Mouse (Mus musculus): ENCODE measurements at regions not wholly inside any gene's neighbourhood (a gene's known extent, or its start where the extent isn't known, plus 50 kb on each side); places are given as distances from the start of the nearest gene placed in this dataset.
A peak's percentile ranks its signal among the peaks of the same experiment; 100 is the strongest.

DNA sequence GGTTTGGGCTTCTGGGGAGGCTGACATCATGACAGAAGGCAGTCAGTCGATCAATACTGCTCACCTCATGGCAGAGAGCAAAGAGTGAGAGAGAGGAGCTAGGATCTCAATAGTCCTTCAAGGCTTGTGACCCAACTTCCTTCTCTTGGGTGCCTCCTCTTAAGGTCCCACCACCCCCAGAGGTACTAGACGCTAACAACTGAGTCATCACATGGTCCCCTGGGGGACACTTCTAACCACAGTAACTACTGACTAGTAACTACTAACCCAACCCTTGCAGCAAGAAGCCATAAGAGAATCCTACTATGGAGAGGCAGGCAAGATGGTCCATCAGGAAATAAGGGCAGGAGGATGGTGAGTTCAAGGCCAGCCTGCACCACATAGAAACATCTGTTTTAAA lies 69.5 kb upstream of the Fbxo11 start:
- DNase-seq (no peak), ATAC-seq (ENCODE audit: insufficient read depth) (no peak)
- Histone ChIP-seq H3K4me1 (ENCODE audit: insufficient read depth) (no peaks in the 10 kb centered on the region), H3K9me3 (ENCODE audit: low read depth, low read length) (no peaks in the 10 kb centered on the region), H3K27me3 (ENCODE audit: insufficient read depth, low read length) (no peaks in the 10 kb centered on the region), H3K4me3 (ENCODE audit: low read depth, low read length) (no peak overlapping the region), H3K36me3 (ENCODE audit: insufficient read depth) (no peaks in the 10 kb centered on the region), H3K27ac (ENCODE audit: low read depth) (no peak overlapping the region), H3K9ac (no peak overlapping the region), H3K4me2 (no peak overlapping the region)
- TF ChIP-seq CTCF (IDR thresholded peaks at IDR 0.05; ENCODE audit: low read depth): no peak
- WGBS: 91% methylated on average over 2 of the region's 2 CpGs

DNA sequence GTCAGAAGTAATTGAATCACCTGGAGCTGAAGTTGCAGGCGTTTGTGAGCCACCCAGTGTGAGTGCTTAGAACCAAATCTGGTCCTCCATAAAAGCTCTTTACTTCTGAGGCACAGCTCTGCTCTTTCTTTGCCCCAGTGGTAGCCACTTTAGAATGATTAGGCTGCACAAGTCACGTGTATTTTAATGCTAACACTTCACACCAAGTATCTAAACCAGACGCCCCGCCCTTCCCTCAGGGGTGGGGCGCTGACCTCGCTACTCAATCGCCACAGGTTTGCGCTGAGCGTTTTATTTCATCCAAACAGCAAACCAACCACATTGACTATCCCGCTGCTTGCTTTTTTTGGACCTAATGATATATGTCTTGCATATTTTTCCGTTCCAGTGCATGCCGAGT lies 76.4 kb upstream of the Fbxo11 start:
- no peak for TF ChIP-seq CTCF (IDR thresholded peaks at IDR 0.05; ENCODE audit: low read depth)
- Histone ChIP-seq H3K36me3 (ENCODE audit: insufficient read depth) (no peaks in the 10 kb centered on the region), H3K9me3 (ENCODE audit: low read depth, low read length) (no peaks in the 10 kb centered on the region), H3K27ac (ENCODE audit: low read depth) (no peak overlapping the region), H3K4me2 (peak overlapping the region; percentile 25; the same call in 1 of the 2 replicates), H3K9ac (no peak overlapping the region), H3K4me1 (ENCODE audit: insufficient read depth) (no peaks in the 10 kb centered on the region), H3K27me3 (ENCODE audit: insufficient read depth, low read length) (no peaks in the 10 kb centered on the region), H3K4me3 (ENCODE audit: low read depth, low read length) (no peak overlapping the region)
- ATAC-seq (ENCODE audit: insufficient read depth) (0 out of 2 replicates have a peak, but pooled peaks have one; percentile 20), DNase-seq (peak; percentile 17)
- 41% methylated on average over 12 of the region's 12 CpGs for WGBS

DNA sequence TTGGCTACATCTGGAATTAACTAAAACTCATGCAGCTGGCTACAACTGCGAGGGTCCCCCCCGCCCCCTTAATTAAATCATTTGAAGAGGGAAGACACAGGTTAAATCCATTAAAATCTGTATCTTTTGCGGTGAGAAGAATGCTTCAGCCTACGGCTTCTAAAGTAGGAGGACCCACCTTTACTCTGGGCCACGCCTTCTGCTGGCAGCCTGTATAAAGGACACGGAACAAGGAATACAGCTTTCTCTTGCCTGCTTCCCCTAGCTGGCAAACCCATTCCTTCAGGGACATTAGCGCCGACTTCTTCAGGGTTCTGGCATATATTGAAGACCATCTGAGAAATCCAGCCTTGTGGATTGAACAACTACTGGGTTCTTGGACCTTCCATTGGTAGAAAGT lies 76.9 kb upstream of the Fbxo11 start:
- Histone ChIP-seq H3K27me3 (ENCODE audit: insufficient read depth, low read length) (no peaks in the 10 kb centered on the region), H3K4me2 (peak overlapping the region; percentile 25; the same call in 1 of the 2 replicates), H3K9ac (no peak overlapping the region), H3K9me3 (ENCODE audit: low read depth, low read length) (no peaks in the 10 kb centered on the region), H3K4me1 (ENCODE audit: insufficient read depth) (no peaks in the 10 kb centered on the region), H3K4me3 (ENCODE audit: low read depth, low read length) (no peak overlapping the region), H3K27ac (ENCODE audit: low read depth) (no peak overlapping the region), H3K36me3 (ENCODE audit: insufficient read depth) (no peaks in the 10 kb centered on the region)
- ATAC-seq (ENCODE audit: insufficient read depth) (no peak), DNase-seq (no peak)
- TF ChIP-seq CTCF (IDR thresholded peaks at IDR 0.05; ENCODE audit: low read depth): no peak
- WGBS: 57% methylated on average over 8 of the region's 8 CpGs

DNA sequence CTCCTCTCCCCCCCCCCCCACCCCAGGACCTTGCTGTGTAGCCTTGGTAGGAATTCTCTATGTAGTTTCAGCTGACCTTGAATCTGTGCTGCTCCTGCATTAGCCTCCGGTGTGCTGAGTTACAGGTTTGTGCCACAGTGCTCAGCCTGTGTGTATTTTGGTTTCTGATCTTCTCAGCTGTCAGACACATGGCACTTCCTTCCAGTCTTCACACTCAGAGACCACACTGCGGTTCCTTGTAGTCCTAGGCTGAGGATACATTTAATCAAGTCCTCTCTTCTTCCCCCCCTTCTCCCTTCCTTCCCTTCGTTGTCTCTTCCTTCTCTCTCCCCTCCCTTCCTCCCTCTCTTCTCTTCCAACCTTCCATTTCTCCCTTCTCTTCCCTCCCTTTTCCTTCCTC lies 77.7 kb upstream of the Fbxo11 start:
- DNase-seq: no peak
- 51% methylated on average over 3 of the region's 3 CpGs for WGBS

DNA sequence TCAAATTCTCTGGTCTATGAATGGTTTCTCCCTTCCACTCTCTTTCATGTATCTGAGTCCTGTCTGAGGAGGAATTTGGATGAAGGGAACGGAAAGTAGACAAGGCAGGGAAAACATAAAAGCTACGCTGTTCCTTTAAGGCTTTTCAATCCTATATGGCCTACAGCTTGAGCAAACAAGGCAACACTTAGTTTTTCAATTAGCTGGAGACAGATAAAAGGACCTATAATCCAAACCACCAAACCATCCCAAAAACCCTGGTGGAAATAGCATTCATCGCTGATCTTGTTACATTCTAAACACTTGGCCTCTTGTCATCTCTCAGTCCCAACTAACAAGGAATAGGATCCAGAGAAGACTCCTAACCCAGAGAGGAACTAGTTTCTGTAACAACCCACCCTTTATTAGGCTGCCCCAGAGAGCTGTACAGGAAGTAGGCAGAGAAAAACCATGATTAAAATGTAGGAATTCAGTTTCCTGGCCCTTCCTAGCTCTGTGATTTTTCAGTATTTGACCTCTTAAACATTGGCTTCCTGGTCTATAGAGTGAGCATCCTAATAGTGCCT lies 78.4 kb upstream of the Fbxo11 start:
- 49% methylated on average over 3 of the region's 3 CpGs for WGBS
- no peaks in the 10 kb centered on the region for H3K36me3 ChIP-seq (ENCODE audit: insufficient read depth)
- DNase-seq (peak; percentile 76), ATAC-seq (ENCODE audit: insufficient read depth) (peak; percentile 62; the same call in 1 of the 2 replicates)
- H3K27me3 ChIP-seq (ENCODE audit: insufficient read depth, low read length): no peaks in the 10 kb centered on the region
- H3K4me1 ChIP-seq (ENCODE audit: insufficient read depth): no peaks in the 10 kb centered on the region
- H3K27ac ChIP-seq (ENCODE audit: low read depth): peak overlapping the region; percentile 73
- no peak overlapping the region for H3K9ac ChIP-seq
- H3K4me2 ChIP-seq: no peak overlapping the region
- no peaks in the 10 kb centered on the region for H3K9me3 ChIP-seq (ENCODE audit: low read depth, low read length)
- no peak overlapping the region for H3K4me3 ChIP-seq (ENCODE audit: low read depth, low read length)
- TF ChIP-seq CTCF (IDR thresholded peaks at IDR 0.05; ENCODE audit: low read depth): no peak

More for the DNA sequence above, 77.7 kb upstream of the Fbxo11 start:
- H3K9ac ChIP-seq: no peak overlapping the region
- no peaks in the 10 kb centered on the region for H3K36me3 ChIP-seq (ENCODE audit: insufficient read depth)
- no peak for ATAC-seq (ENCODE audit: insufficient read depth)
- no peaks in the 10 kb centered on the region for H3K9me3 ChIP-seq (ENCODE audit: low read depth, low read length)
- no peak overlapping the region for H3K27ac ChIP-seq (ENCODE audit: low read depth)
- H3K4me1 ChIP-seq (ENCODE audit: insufficient read depth): no peaks in the 10 kb centered on the region
- TF ChIP-seq CTCF (IDR thresholded peaks at IDR 0.05; ENCODE audit: low read depth): no peak
- no peaks in the 10 kb centered on the region for H3K27me3 ChIP-seq (ENCODE audit: insufficient read depth, low read length)
- no peak overlapping the region for H3K4me3 ChIP-seq (ENCODE audit: low read depth, low read length)
- no peak overlapping the region for H3K4me2 ChIP-seq

DNA sequence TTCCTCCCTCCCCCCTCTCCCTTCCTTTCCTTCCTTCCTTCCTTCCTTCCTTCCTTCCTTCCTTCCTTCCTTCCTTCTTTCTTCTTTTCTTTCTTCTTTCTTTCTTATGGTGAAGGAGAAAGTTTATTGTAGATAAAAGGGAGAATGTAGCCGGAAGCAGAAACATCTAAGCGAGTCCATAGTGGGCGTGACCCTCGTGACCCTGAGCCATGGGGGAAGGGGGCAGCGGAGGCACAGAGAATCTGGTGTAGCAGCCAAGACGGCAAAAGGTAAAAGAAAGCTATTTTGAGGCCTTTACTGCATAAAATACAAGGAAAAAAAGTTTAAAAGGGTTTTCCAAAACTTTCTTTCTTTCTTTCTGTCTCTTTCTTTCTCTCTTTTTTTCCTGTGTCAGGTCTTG lies 93.5 kb upstream of the Fbxo11 start:
- H3K4me2 ChIP-seq: no peak overlapping the region
- no peak for DNase-seq
- no peaks in the 10 kb centered on the region for H3K36me3 ChIP-seq (ENCODE audit: insufficient read depth)
- H3K9ac ChIP-seq: no peak overlapping the region
- H3K4me1 ChIP-seq (ENCODE audit: insufficient read depth): no peaks in the 10 kb centered on the region
- H3K27ac ChIP-seq (ENCODE audit: low read depth): no peak overlapping the region
- H3K27me3 ChIP-seq (ENCODE audit: insufficient read depth, low read length): no peaks in the 10 kb centered on the region
- ATAC-seq (ENCODE audit: insufficient read depth): no peak
- WGBS: 25% methylated on average over 6 of the region's 6 CpGs
- H3K4me3 ChIP-seq (ENCODE audit: low read depth, low read length): no peak overlapping the region
- H3K9me3 ChIP-seq (ENCODE audit: low read depth, low read length): no peaks in the 10 kb centered on the region
- no peak for TF ChIP-seq CTCF (IDR thresholded peaks at IDR 0.05; ENCODE audit: low read depth)

DNA sequence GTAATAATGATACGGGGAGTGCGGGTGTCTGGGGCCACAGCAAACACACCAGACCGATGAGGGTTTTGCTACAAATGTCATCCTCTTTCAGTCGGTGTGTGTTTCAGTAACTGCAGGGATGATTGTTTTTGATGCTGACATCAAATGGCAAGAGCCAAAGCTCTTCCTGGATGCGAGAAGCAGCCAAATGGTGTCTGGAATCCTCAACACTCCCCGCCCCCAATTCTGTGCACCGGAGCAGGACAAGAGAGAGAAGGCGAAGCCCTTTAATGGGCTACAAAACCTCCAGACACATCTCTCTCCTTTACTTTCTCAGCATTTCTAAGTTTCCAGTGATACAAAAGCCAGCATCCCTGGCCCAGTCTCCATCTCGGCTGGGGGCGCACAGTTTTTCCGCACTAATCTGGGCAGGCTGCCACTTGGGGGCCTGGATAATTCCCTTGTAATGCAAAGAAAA lies 94.1 kb upstream of the Fbxo11 start:
- WGBS: 16% methylated on average over 11 of the region's 11 CpGs
- no peak for TF ChIP-seq CTCF (IDR thresholded peaks at IDR 0.05; ENCODE audit: low read depth)
- H3K9ac ChIP-seq: no peak overlapping the region
- no peaks in the 10 kb centered on the region for H3K4me1 ChIP-seq (ENCODE audit: insufficient read depth)
- ATAC-seq (ENCODE audit: insufficient read depth): no peak
- H3K4me3 ChIP-seq (ENCODE audit: low read depth, low read length): no peak overlapping the region
- H3K27me3 ChIP-seq (ENCODE audit: insufficient read depth, low read length): no peaks in the 10 kb centered on the region
- no peaks in the 10 kb centered on the region for H3K36me3 ChIP-seq (ENCODE audit: insufficient read depth)
- DNase-seq: peak; percentile 23
- H3K27ac ChIP-seq (ENCODE audit: low read depth): no peak overlapping the region
- no peak overlapping the region for H3K4me2 ChIP-seq
- H3K9me3 ChIP-seq (ENCODE audit: low read depth, low read length): no peaks in the 10 kb centered on the region

Measured in lung, embryonic 14.5 days (tissue).